Mouse (Mus musculus) olfactory bulb, adult 2 months (tissue): ENCODE results near the gene Cope. TPM values are rescaled to one million over a fixed set of nuclear protein-coding genes. Genes with fewer than 3 reads are reported as not detected.

Experiments
- H3K27ac ChIP-seq: fragments of 200-500 bp; 2 replicates; pipeline ENCODE4 v1.5.1; 2012; ENCODE audit warnings: low read depth, low read length; ENCODE audit not compliant: insufficient read depth
- H3K4me1 ChIP-seq: fragments of 200-500 bp; 2 replicates; pipeline ENCODE4 v1.6.1; 2012; ENCODE audit warnings: low read length; ENCODE audit not compliant: control insufficient read depth, insufficient read depth
- H3K4me3 ChIP-seq: fragments of 200-500 bp; 2 replicates; pipeline ENCODE4 v1.5.1; 2012; ENCODE audit warnings: mild to moderate bottlenecking, low read depth, low read length, moderate library complexity; ENCODE audit not compliant: insufficient read depth
- CTCF ChIP-seq: fragments of 200-500 bp; IDR thresholded peaks from 2 replicates; pipeline ENCODE4 v1.5.1; 2012; ENCODE audit warnings: low read depth, mild to moderate bottlenecking, low read length, moderate library complexity; ENCODE audit not compliant: insufficient read depth
- POLR2A ChIP-seq: fragments of 200-500 bp; IDR thresholded peaks from 2 replicates; pipeline ENCODE4 v1.6.1; 2012; ENCODE audit warnings: mild to moderate bottlenecking, low read depth, low read length, moderate library complexity; ENCODE audit not compliant: insufficient read depth
- WGBS: fragments of 180-500 bp; shearing (Covaris S2); methylation state at CpG from one replicate; pipeline ENCODE4 v1.1.7; 2018; 5-methylcytosine and 5-hydroxymethylcytosine counted together
- polyA plus RNA-seq: library from polyadenylated mRNA; stranded (reverse); fragments of >200 nt; gene quantifications from 2 replicates; pipeline ENCODE4 v1.2.4, GENCODE M21; 2012; ENCODE audit warnings: low replicate concordance; ENCODE audit not compliant: missing spikeins, insufficient read depth, insufficient read length

The Cope gene
- polyA plus RNA-seq = not detected in 2 replicates

DNA sequence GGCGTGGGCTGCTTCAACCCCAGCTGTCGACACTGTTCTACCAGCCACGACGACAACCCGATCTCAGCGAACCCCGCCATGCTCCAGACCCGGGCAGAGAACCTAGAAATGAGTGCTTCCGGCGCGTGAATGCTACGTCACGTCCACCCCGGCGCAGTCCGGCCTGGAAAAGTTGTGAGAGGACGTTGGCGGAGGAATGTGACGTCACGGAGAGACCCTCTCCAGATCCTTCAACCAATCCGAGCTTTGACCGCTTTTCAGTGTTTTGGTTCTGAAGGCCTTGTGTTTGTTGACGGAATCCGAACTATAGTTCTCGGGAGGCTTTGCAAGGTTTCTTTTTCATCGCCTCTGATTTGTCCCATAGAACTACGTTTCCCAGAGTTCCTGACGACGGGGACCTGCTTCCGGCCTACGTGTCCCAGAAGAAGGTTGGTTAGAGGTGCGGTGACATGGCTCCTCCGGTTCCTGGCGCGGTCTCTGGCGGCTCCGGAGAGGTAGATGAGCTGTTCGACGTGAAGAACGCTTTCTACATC lies at the start of gene Cope, which contains the start of gene Ddx49:
Gene Cope (plus strand): TSS at position 161 of the 533 bp plus-strand sequence.
Gene Ddx49 (minus strand): TSS at position 132 of the 533 bp plus-strand sequence.
- peaks cover 9% of the 10 kb centered on the region for H3K4me1 ChIP-seq
- H3K27ac ChIP-seq = 0 out of 2 replicates have a peak within 1 kb of the TSS, but pooled peaks have one; percentile 38
- TF ChIP-seq CTCF (no peak), POLR2A (no peak; the same call in 1 of the 2 replicates)
- under 1% methylated on average over 40 of the region's 40 CpGs for WGBS
- peak within 1 kb of the TSS; percentile 92 for H3K4me3 ChIP-seq

GRCm38 (mm10) chr8:70254628-70255027 lies 47.7 kb upstream of the Cope start:
- WGBS = 49% methylated on average over 1 of the region's 1 CpGs
- no peak overlapping the region for H3K27ac ChIP-seq
- H3K4me1 ChIP-seq = no peaks in the 10 kb centered on the region
- TF ChIP-seq CTCF (no peak), POLR2A (no peak)
- H3K4me3 ChIP-seq = no peak overlapping the region

GRCm38 (mm10) chr8:70257456-70257855 lies 44.9 kb upstream of the Cope start:
- Histone ChIP-seq H3K27ac (no peak overlapping the region), H3K4me1 (no peaks in the 10 kb centered on the region), H3K4me3 (no peak overlapping the region)
- no peak for TF ChIP-seq POLR2A
- no peak for TF ChIP-seq CTCF
- 74% methylated on average over 3 of the region's 3 CpGs for WGBS

GRCm38 (mm10) chr8:70258600-70258999 lies 43.7 kb upstream of the Cope start:
- TF ChIP-seq CTCF (no peak), POLR2A (no peak)
- WGBS = 77% methylated on average over 5 of the region's 5 CpGs
- H3K4me3 ChIP-seq = no peak overlapping the region
- no peak overlapping the region for H3K27ac ChIP-seq
- H3K4me1 ChIP-seq = no peaks in the 10 kb centered on the region

GRCm38 (mm10) chr8:70259043-70259442 lies 43.3 kb upstream of the Cope start:
- H3K4me1 ChIP-seq = no peaks in the 10 kb centered on the region
- WGBS = 77% methylated on average over 2 of the region's 2 CpGs
- TF ChIP-seq CTCF (no peak), POLR2A (no peak)
- H3K4me3 ChIP-seq = no peak overlapping the region
- no peak overlapping the region for H3K27ac ChIP-seq

DNA sequence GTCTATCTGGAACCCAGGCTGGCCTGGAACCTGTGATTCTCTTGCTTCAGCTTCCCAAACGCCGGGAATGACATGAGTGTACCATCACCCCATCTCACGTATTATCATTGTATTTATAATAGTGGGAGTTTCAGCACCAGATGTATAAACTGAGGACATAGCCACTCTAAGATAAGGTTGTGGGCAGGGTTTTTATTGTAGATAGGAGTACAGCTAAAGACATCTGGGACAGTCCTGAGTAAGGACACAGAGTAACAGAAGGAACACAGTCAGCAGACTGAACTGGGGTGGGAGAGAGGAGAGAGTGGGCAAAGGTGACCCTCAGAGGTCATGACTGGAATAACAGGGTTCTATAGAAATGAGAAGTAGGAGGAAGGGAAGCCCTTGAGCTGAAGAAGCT lies 34.6 kb upstream of the Cope start:
- Histone ChIP-seq H3K4me1 (peaks cover 13% of the 10 kb centered on the region), H3K27ac (no peak overlapping the region), H3K4me3 (no peak overlapping the region)
- WGBS = 86% methylated on average over 3 of the region's 3 CpGs
- TF ChIP-seq CTCF (no peak), POLR2A (no peak)

- WGBS = 36% methylated on average over 5 of the region's 5 CpGs
- H3K4me3 ChIP-seq = no peak overlapping the region
- TF ChIP-seq POLR2A = no peak
- TF ChIP-seq CTCF = no peak
- peaks cover 17% of the 10 kb centered on the region for H3K4me1 ChIP-seq
- H3K27ac ChIP-seq = no peak overlapping the region
These were observed 34.0 kb upstream of the Cope start for GRCm38 (mm10) chr8:70268311-70268710.

- 28% methylated on average over 11 of the region's 11 CpGs for WGBS
- Histone ChIP-seq H3K4me1 (peaks cover 20% of the 10 kb centered on the region), H3K4me3 (no peak overlapping the region), H3K27ac (peak overlapping the region; percentile 49)
- peak; percentile 40; the same call in 1 of the 2 replicates for TF ChIP-seq CTCF
- TF ChIP-seq POLR2A = no peak
These were observed 33.3 kb upstream of the Cope start for GRCm38 (mm10) chr8:70268799-70269565.

DNA sequence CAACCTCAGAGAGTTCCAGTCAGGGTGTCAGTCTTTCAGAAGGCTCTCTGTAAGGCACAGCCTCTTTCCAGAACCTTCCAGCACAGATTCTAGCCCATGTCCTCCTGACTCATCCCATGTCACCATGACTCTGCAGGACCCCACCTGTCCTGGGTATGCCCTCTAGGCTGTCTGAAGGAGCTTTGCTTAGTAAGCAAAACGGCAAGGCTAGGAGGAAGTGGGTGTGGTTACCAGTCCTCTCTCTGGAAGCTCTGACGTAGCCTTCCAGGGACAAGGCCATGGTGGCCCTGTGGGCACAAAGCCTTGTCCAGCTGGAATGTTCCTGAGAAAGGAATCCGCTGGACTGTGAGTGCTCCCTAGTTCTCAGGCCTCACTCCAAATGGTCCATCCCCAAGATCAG lies 29.4 kb upstream of the Cope start:
- TF ChIP-seq CTCF (no peak), POLR2A (no peak)
- Histone ChIP-seq H3K27ac (no peak overlapping the region), H3K4me1 (peaks cover 28% of the 10 kb centered on the region), H3K4me3 (no peak overlapping the region)
- 52% methylated on average over 3 of the region's 3 CpGs for WGBS

GRCm38 (mm10) chr8:70274350-70274749 lies 28.0 kb upstream of the Cope start:
- TF ChIP-seq CTCF = no peak
- TF ChIP-seq POLR2A = no peak

More at GRCm38 (mm10) chr8:70274350-70274749, 28.0 kb upstream of the Cope start:
- Histone ChIP-seq H3K4me3 (no peak overlapping the region), H3K4me1 (peaks cover 35% of the 10 kb centered on the region), H3K27ac (no peak overlapping the region)
